Mouse (Mus musculus): Measurements from ENCODE around the gene Rora.

DNA sequence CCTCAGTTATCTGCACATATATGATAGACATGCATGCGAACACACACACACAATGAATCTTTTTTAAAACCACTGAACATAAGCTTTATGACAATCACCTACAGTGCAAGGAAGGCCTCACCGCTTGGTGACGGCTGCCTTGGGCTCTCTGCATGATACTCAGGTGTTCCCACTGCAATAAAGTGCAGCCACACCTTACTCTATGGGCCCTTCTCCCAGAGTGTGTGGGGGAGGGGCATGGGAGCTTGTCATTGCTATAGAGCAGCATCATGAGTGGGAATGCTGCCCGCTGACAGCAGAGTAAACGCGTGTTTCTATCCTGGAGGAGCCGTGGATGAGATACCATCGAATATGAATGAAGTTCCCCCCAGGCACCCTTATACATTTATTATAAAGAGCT, 525.6 kb downstream of the Rora start:
- TF ChIP-seq POLR2A (IDR thresholded peaks at IDR 0.05; ENCODE audit: borderline replicate concordance, extremely low read depth, insufficient read depth, insufficient read length, poor library complexity, severe bottlenecking) (no peak), CTCF (IDR thresholded peaks at IDR 0.05; ENCODE audit: borderline replicate concordance, extremely low read depth, insufficient read depth, insufficient read length) (no peak)

All from brain, embryonic 14.5 days (tissue).